Mouse (Mus musculus) yolk sac, embryonic 10.5 days (tissue): ENCODE data around the gene Lrrc36.

ENCODE experiments used
- DNase-seq: peaks from one replicate; pipeline ENCODE4 v3.0.0-alpha.2; 2017; ENCODE audit warnings: low spot score

Gene Lrrc36

GRCm38 (mm10) chr8:105413391-105413790 lies at the start of gene Lrrc36, which contains the start of gene Kctd19:
TSS of gene Lrrc36 (plus strand) at chr8:105413571.
TSS of gene Kctd19 (minus strand) at chr8:105413502.
- DNase-seq = peak; percentile 44

- DNase-seq = no peak
Observed at GRCm38 (mm10) chr8:105367107-105367506, 46.3 kb upstream of the Lrrc36 start.

GRCm38 (mm10) chr8:105372473-105372872 lies 40.9 kb upstream of the Lrrc36 start:
- no peak for DNase-seq

GRCm38 (mm10) chr8:105373032-105373431 lies 40.3 kb upstream of the Lrrc36 start, which contains the start of gene Plekhg4:
TSS of gene Plekhg4 (plus strand) at chr8:105373274.
- DNase-seq = no peak

- DNase-seq = no peak
Observed at GRCm38 (mm10) chr8:105374513-105374966, 38.8 kb upstream of the Lrrc36 start.

GRCm38 (mm10) chr8:105378673-105379072 lies 34.7 kb upstream of the Lrrc36 start:
- DNase-seq = no peak

- no peak for DNase-seq
Observed at GRCm38 (mm10) chr8:105380308-105380707, 33.1 kb upstream of the Lrrc36 start.

GRCm38 (mm10) chr8:105384070-105384469 lies 29.3 kb upstream of the Lrrc36 start:
- no peak for DNase-seq

GRCm38 (mm10) chr8:105387151-105387550 lies 26.2 kb upstream of the Lrrc36 start:
- no peak for DNase-seq

- no peak for DNase-seq
Observed at GRCm38 (mm10) chr8:105389096-105389495, 24.3 kb upstream of the Lrrc36 start.

- DNase-seq = no peak
Observed at GRCm38 (mm10) chr8:105393089-105393787, 20.1 kb upstream of the Lrrc36 start.

GRCm38 (mm10) chr8:105393915-105394314 lies 19.5 kb upstream of the Lrrc36 start:
- DNase-seq = no peak

- no peak for DNase-seq
Observed at GRCm38 (mm10) chr8:105397747-105398146, 15.6 kb upstream of the Lrrc36 start.

GRCm38 (mm10) chr8:105400016-105400415 lies 13.4 kb upstream of the Lrrc36 start:
- DNase-seq = no peak

- no peak for DNase-seq
Observed at GRCm38 (mm10) chr8:105403467-105403866, 9.9 kb upstream of the Lrrc36 start.

- no peak for DNase-seq
Observed at GRCm38 (mm10) chr8:105404496-105404895, 8.9 kb upstream of the Lrrc36 start.

GRCm38 (mm10) chr8:105406416-105406815 lies 7.0 kb upstream of the Lrrc36 start:
- no peak for DNase-seq

GRCm38 (mm10) chr8:105408331-105408730 lies 5.0 kb upstream of the Lrrc36 start:
- no peak for DNase-seq

GRCm38 (mm10) chr8:105409947-105410346 lies 3.4 kb upstream of the Lrrc36 start:
- DNase-seq = no peak

- DNase-seq = no peak
Observed at GRCm38 (mm10) chr8:105418992-105419391, 5.6 kb downstream of the Lrrc36 start.

GRCm38 (mm10) chr8:105419800-105420199 lies 6.4 kb downstream of the Lrrc36 start:
- DNase-seq = no peak

- no peak for DNase-seq
Observed at GRCm38 (mm10) chr8:105422006-105422405, 8.6 kb downstream of the Lrrc36 start.

- DNase-seq = no peak
Observed at GRCm38 (mm10) chr8:105426878-105427277, 13.5 kb downstream of the Lrrc36 start.
